Mouse (Mus musculus) right cerebral cortex, postnatal 14 days (tissue): ENCODE results near the gene Cntnap3.
A peak's percentile ranks its signal among the peaks of the same experiment; 100 is the strongest.
"Not testable (repeated sequence)": the region's sequence is repeated elsewhere in the genome, so short reads cannot be mapped to it uniquely, and the experiment has no call there.

Experiments used
- DNase-seq: peaks from one replicate; pipeline ENCODE4 v3.0.0; 2022

The Cntnap3 gene

DNA sequence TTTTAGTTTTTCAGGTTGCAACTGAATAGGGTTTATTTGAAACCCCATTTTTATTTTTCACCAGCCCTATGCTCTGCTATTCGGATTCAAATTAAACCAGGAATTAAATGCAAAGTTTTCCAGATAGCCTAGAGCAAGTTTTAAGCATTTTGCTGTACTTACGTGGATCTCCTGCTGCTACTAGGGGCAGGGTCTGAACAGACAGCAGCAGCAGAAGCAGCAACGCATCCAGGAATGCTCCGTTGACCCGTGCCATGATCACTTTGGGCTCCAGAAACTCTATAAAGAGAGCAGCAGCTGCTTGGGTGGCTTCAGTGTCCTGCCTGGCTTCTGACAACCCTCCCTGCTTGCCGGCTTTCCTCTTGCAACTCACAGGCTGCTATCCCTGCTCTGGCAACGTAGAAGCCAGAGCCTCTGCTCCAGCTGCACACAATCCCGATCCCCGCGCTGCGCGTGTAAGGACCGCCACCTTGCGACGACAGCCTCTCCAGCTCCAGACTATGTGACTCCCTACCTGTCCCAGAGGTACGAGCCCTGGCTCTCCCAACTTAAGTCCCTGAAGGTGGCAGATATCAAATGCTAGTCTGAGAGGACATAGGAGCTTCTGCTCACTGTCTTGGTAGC lies at the start of gene Cntnap3:
Gene Cntnap3, minus strand, starts transcription at position 371 of the 624 bp plus-strand sequence.
- DNase-seq, result peak; percentile 62

DNA sequence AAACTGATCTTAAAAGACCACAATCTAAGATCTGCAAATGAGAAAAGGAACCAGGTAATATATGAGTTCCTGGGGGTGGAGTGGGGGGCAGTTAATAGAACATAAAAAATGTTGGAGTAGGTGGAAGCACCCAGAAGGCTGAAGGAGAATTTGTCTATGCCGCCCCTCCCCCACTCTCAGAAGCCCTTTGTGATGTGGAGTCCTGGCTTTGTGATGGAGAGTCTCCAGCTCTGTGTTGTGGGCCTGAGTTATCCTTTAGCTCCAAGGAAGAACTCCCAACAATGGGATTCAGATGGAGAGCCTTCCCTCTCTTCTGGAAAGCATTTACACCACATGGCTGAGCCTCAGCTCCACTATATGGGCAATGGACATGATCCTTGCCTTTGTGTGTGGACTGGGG lies 13.4 kb upstream of the Cntnap3 start, which contains the start of gene Spata31:
Gene Spata31, plus strand, starts transcription at position 216 of the 400 bp plus-strand sequence.
- no peak for DNase-seq

DNA sequence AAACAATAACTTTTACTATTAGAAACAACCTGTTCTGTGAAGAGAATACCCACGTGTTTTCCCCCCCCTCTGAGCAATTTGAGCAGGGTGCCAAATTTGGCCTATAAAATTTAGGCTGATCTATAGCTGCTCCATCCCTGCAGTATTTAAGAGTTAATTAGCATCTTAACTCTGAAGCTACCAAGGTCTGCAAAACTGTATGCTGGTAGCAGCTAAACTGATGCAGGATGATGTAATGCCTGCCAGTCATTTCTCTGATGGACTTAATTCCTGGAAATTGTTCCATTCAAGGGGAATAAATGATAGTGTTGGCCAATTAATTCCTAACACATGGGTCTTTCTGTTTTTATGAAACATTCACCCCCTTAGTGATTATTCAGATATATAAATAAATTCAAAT lies 623 bp downstream of the Cntnap3 start:
- DNase-seq, result no peak

DNA sequence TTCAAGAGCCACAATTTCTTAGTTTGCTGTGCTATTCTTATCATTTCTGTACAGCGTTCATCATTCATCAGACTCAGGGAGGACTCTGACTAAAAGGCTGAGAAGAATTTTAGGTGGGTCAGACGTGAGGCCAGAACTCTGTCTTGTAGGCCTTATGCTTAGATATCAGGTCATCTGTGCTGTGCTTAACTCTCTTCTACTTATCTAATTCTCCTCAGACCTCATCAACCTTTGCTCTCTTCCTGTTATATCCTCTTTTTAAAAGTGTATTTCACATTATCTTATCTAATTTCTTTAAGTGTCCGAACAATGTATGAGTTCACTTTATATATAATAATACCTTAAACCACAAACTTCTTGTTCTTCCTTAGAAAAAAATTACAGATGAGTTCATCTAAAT lies 38.4 kb downstream of the Cntnap3 start:
- no peak for DNase-seq

DNA sequence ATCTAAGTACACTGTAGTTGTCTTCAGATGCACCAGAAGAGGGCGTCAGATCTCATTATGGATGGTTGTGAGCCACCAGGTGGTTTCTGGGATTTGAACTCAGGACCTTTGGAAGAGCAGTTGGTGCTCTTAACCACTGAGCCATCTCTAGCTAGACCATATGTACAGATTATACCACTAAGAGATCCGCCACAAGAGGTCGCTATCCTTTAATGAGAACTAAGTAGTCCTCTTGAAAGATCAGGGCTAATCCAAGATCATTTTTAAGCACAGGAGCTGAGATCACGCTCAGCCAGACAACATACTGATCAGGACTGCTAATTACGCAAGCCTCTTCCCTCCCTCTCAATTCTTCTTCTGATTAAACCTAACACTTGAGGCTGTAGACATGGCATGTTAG lies 78.9 kb downstream of the Cntnap3 start:
- DNase-seq, result not testable (repeated sequence)

DNA sequence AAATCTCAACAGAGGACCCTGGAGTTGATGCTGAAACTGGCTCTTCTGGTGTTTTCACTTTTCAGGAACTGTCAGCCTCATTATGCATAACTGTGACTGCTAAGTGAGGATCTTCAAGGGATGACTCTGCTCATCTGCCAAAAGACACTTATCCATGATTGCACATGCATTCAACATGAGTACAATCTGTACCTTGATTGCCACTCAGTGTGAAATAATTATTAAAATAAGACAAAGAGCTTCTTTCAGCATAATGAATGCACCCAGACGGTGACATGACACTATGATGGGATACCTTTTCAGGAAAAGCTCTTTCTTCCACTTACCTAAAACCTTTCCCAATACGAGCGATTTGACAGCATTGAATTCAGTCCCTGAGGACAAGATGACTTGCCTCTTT lies 158.4 kb downstream of the Cntnap3 start:
- no peak for DNase-seq

DNA sequence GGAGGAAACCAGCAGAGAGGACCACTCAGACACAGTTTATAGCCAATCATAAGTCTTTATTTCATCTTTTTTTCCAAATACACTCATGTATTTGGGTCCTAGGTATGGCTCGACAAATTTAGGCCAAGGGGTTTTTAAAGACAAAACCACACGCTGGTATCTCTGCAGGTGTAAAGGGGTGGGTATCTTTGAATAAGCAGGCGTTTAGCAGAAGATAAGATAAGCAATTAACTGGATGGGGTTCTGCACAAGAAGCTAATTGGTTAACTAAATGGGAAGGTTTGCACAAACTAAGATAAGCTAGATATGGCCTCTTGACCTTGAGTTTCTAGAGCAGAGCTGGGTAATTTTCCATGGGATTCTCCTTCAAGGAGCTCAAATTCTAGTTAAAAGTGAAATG lies 171.5 kb downstream of the Cntnap3 start:
- DNase-seq, result no peak

DNA sequence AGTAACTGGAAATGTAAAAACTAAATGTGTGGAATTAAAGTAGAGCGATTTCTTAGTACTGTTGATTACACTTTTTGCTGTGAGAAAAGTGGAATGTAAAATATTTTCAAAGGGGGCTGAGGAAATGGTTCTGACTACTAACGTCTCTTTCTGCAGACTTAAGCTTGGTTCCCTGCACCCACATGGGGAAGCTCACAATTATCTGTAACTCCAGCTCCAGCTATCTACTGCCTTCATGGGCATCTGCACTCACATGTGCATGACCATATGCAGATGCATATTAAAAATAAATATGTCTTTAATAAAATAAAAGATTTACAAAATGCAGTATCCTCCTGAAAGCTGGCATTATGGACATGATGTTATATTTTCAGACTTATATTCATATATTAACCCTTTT lies 187.0 kb downstream of the Cntnap3 start:
- no peak for DNase-seq

DNA sequence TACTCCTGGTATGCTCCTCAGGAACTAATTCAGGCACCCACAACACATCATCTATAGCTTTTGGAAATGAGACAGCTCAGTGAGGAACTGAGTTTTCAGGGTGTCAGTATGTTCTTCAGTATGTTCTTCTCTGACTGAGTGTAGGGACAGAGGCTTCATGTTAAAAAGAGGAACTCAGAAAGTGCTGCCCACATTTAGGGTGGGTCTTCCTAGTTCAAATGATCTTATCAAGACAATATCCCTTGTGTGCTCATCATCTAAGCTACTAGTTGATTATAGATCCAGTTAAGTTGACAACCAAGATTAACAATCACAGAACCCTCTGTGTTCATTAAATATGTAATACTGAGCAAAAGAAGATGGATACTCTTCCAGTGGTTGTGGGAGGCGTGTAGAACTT lies 211.3 kb downstream of the Cntnap3 start:
- no peak for DNase-seq
